Mouse (Mus musculus) embryonic facial prominence, embryonic 12.5 days (tissue): Measurements from ENCODE around the gene Slc5a8. TPM values are rescaled to one million over a fixed set of nuclear protein-coding genes. Genes with fewer than 3 reads are reported as not detected.

Experiments
- ATAC-seq: fragments of 200-750 bp; cut with Nextera tagmentation; 2 replicates; pipeline ENCODE4 v1.8.0; 2017; ENCODE audit not compliant: insufficient number of reproducible peaks, insufficient read depth, low FRiP score, low TSS enrichment
- H3K27ac ChIP-seq: fragments of 300-500 bp; sonication (generic); 2 replicates; pipeline ENCODE4 v1.5.1; 2016; ENCODE audit warnings: mild to moderate bottlenecking
- H3K27me3 ChIP-seq: fragments of 300-500 bp; sonication (generic); 2 replicates; pipeline ENCODE4 v1.6.1; 2016; ENCODE audit warnings: mild to moderate bottlenecking, moderate library complexity
- H3K36me3 ChIP-seq: fragments of 300-500 bp; sonication (generic); 2 replicates; pipeline ENCODE4 v1.6.1; 2016; ENCODE audit warnings: mild to moderate bottlenecking
- H3K4me1 ChIP-seq: fragments of 300-500 bp; sonication (generic); 2 replicates; pipeline ENCODE4 v1.6.1; 2016
- H3K4me2 ChIP-seq: fragments of 300-500 bp; sonication (generic); replicated peaks from 2 replicates; pipeline ENCODE4 v1.6.1; 2016; ENCODE audit warnings: mild to moderate bottlenecking, moderate library complexity
- H3K4me3 ChIP-seq: fragments of 300-500 bp; sonication (generic); 2 replicates; pipeline ENCODE4 v1.5.1; 2016; ENCODE audit warnings: mild to moderate bottlenecking
- H3K9ac ChIP-seq: fragments of 300-500 bp; sonication (generic); 2 replicates; pipeline ENCODE4 v1.6.1; 2016; ENCODE audit warnings: mild to moderate bottlenecking, moderate library complexity
- H3K9me3 ChIP-seq: fragments of 300-500 bp; sonication (generic); 2 replicates; pipeline ENCODE4 v1.6.1; 2016; ENCODE audit warnings: mild to moderate bottlenecking, moderate library complexity
- WGBS: fragments of 180-500 bp; shearing (Covaris S2); methylation state at CpG from one replicate; pipeline ENCODE4 v1.1.7; 2016; 5-methylcytosine and 5-hydroxymethylcytosine counted together
- polyA plus RNA-seq: library from polyadenylated mRNA; unstranded; fragments of >200 nt; fragmentation: Nextera tagmentation; extraction: Ambion mirVana; gene quantifications from 2 replicates; pipeline ENCODE4 v1.2.1, GENCODE M21; 2016

The Slc5a8 gene
- polyA plus RNA-seq, 1 experiment from 2014 or later: 0.09 TPM

DNA sequence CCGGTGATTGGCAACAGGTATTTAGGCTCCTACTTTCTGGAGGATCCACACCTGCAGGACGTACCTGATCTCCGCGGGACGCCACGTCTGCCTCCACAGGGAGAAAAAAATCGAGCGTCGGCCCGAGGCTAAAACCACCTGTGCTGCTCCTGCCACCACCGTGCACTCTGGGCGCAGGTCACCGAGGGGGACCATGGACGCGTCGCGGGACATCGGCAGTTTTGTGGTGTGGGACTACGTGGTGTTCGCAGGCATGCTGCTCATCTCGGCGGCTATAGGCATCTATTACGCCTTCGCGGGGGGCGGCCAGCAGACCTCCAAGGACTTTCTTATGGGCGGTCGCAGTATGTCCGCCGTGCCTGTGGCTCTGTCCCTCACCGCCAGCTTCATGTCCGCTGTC lies 322 bp downstream of the Slc5a8 start:
- peak overlapping the region; percentile 50 for H3K4me2 ChIP-seq
- H3K27me3 ChIP-seq: peaks cover 30% of the 10 kb centered on the region
- ATAC-seq: no peak
- 2% methylated on average over 32 of the region's 32 CpGs for WGBS
- no peak overlapping the region for H3K27ac ChIP-seq
- H3K9ac ChIP-seq: no peak overlapping the region
- H3K9me3 ChIP-seq: no peaks in the 10 kb centered on the region
- H3K4me3 ChIP-seq: peak overlapping the region; percentile 27
- H3K36me3 ChIP-seq: no peaks in the 10 kb centered on the region
- H3K4me1 ChIP-seq: 0 out of 2 replicates have a peak, but pooled peaks cover 6% of the 10 kb centered on the region

GRCm38 (mm10) chr10:88888376-88888775 lies 2.6 kb downstream of the Slc5a8 start:
- ATAC-seq: no peak
- Histone ChIP-seq H3K9me3 (no peaks in the 10 kb centered on the region), H3K4me1 (0 out of 2 replicates have a peak, but pooled peaks cover 6% of the 10 kb centered on the region), H3K9ac (no peak overlapping the region), H3K36me3 (no peaks in the 10 kb centered on the region), H3K27me3 (peaks cover 30% of the 10 kb centered on the region), H3K27ac (no peak overlapping the region), H3K4me2 (no peak overlapping the region), H3K4me3 (no peak overlapping the region)
- WGBS: 62% methylated on average over 2 of the region's 2 CpGs

DNA sequence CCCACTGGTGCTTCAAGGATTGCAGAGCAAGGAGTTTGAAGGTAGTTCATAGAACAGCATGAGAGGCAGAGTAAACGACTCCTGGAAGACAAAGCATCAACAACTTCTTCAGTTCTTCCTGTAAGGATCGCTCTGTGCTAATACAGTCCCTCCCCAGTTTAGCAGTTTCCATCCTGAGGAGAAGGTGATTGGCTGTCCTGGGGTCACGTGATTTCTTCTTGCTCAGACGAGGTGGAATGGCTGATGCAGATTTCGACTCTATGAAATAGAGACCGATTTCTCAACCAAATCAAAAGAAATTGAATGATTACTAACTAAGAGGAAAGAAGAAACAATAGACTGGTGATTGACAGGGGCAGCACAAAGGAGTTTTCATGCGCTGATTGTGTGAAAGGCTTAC lies 5.6 kb downstream of the Slc5a8 start:
- Histone ChIP-seq H3K4me2 (no peak overlapping the region), H3K9ac (no peak overlapping the region), H3K27ac (no peak overlapping the region), H3K4me1 (0 out of 2 replicates have a peak, but pooled peaks cover under 1% of the 10 kb centered on the region), H3K36me3 (no peaks in the 10 kb centered on the region), H3K9me3 (no peaks in the 10 kb centered on the region), H3K4me3 (no peak overlapping the region), H3K27me3 (peaks cover 11% of the 10 kb centered on the region)
- no peak for ATAC-seq
- 80% methylated on average over 7 of the region's 7 CpGs for WGBS

- H3K9me3 ChIP-seq: no peaks in the 10 kb centered on the region
- no peak overlapping the region for H3K4me3 ChIP-seq
- H3K4me1 ChIP-seq: no peaks in the 10 kb centered on the region
- H3K36me3 ChIP-seq: no peaks in the 10 kb centered on the region
- no peak overlapping the region for H3K27ac ChIP-seq
- peaks cover 1% of the 10 kb centered on the region for H3K27me3 ChIP-seq
- 83% methylated on average over 8 of the region's 8 CpGs for WGBS
- no peak overlapping the region for H3K9ac ChIP-seq
- no peak overlapping the region for H3K4me2 ChIP-seq
- no peak for ATAC-seq
Observed at GRCm38 (mm10) chr10:88892560-88893087, 6.8 kb downstream of the Slc5a8 start.

DNA sequence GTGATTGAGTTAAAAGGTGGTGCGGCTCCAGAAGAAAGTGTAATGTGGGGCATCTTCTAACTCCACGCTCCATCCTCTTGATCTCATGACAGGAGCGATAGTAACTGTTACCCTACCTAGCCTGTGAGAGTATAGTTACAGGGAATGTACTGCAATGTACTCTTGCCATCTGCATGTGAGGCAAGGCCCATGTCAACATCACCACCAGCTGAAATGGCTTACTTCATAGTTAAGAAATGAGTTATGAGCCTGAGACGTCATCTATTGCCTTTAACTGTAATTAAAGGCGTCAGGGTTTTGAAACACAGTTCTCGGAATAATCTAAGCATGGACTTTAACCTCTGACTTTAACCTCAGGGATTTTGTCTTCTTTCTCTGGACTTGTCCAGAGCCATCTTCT lies 11.2 kb downstream of the Slc5a8 start:
- Histone ChIP-seq H3K36me3 (no peaks in the 10 kb centered on the region), H3K4me3 (no peak overlapping the region), H3K9me3 (no peaks in the 10 kb centered on the region), H3K9ac (no peak overlapping the region), H3K27me3 (no peaks in the 10 kb centered on the region), H3K4me1 (no peaks in the 10 kb centered on the region), H3K27ac (no peak overlapping the region), H3K4me2 (no peak overlapping the region)
- WGBS: 87% methylated on average over 6 of the region's 6 CpGs
- ATAC-seq: no peak

DNA sequence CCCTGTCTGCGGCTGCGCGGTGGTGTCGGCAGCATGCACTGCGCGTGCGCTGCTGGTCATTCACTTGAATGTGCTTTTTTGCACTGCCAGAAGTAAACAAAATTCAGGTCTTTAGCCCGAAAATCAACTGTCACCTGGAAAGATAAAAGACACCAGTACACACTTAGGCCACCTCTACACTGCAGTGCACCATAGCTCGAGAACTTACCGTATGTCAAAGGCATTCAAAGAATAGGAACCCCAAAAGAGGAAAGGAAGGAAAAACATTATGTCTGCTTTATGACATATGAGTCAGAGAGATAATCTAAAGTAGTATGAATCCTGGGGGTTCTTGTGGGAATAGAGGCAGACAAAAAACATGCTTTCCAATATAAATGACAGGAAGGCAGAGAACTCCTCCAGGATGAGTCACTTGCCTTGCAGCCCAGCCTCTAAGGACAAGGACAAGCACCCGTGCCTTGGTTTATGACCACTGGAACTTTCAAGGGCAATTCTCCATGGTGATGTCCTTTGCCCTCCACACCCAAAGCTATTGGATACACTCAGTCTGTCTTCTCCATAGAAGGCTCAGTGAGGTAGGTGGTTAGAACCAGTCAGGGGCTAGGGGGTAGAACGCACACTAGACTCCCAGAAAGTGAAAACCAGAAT lies 64.0 kb downstream of the Slc5a8 start:
- ATAC-seq: no peak
- WGBS: 94% methylated on average over 12 of the region's 12 CpGs
- no peak overlapping the region for H3K27ac ChIP-seq

DNA sequence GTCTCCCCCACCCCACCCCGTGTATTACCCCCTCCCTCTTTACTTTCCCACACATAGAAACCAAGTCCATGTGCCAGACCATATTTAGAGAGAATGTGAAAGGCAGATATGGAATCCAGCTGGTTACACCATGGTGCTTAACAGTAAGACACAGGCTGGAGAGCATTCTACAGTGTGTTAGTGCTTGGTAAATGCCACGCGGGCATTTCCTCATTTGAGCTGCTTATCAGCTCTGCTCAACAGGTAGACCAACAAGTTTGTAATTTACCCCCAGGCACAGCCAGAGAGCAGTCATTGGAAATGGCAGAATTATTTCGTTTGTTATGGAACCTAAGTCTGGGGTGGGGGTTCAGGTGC lies 64.5 kb downstream of the Slc5a8 start:
- Histone ChIP-seq H3K4me2 (no peak overlapping the region), H3K4me3 (no peak overlapping the region), H3K27me3 (no peaks in the 10 kb centered on the region), H3K36me3 (no peaks in the 10 kb centered on the region), H3K9me3 (no peaks in the 10 kb centered on the region), H3K27ac (no peak overlapping the region), H3K4me1 (no peaks in the 10 kb centered on the region), H3K9ac (no peak overlapping the region)
- 75% methylated on average over 4 of the region's 4 CpGs for WGBS
- no peak for ATAC-seq

More for the DNA sequence above, 64.0 kb downstream of the Slc5a8 start:
- Histone ChIP-seq H3K36me3 (no peaks in the 10 kb centered on the region), H3K4me1 (no peaks in the 10 kb centered on the region), H3K4me3 (no peak overlapping the region), H3K9me3 (no peaks in the 10 kb centered on the region), H3K9ac (no peak overlapping the region), H3K27me3 (no peaks in the 10 kb centered on the region), H3K4me2 (no peak overlapping the region)

GRCm38 (mm10) chr10:88960791-88961190 lies 75.0 kb downstream of the Slc5a8 start:
- Histone ChIP-seq H3K4me2 (no peak overlapping the region), H3K27ac (no peak overlapping the region), H3K9ac (no peak overlapping the region), H3K27me3 (no peaks in the 10 kb centered on the region), H3K9me3 (no peaks in the 10 kb centered on the region), H3K4me3 (no peak overlapping the region), H3K36me3 (no peaks in the 10 kb centered on the region), H3K4me1 (no peaks in the 10 kb centered on the region)
- ATAC-seq: no peak
- 82% methylated on average over 5 of the region's 5 CpGs for WGBS

GRCm38 (mm10) chr10:88968586-88968985 lies 82.8 kb downstream of the Slc5a8 start:
- Histone ChIP-seq H3K9ac (no peak overlapping the region), H3K36me3 (no peaks in the 10 kb centered on the region), H3K9me3 (no peaks in the 10 kb centered on the region), H3K4me2 (no peak overlapping the region), H3K27me3 (no peaks in the 10 kb centered on the region), H3K4me1 (no peaks in the 10 kb centered on the region), H3K27ac (no peak overlapping the region), H3K4me3 (no peak overlapping the region)
- 92% methylated on average over 5 of the region's 5 CpGs for WGBS
- ATAC-seq: no peak

DNA sequence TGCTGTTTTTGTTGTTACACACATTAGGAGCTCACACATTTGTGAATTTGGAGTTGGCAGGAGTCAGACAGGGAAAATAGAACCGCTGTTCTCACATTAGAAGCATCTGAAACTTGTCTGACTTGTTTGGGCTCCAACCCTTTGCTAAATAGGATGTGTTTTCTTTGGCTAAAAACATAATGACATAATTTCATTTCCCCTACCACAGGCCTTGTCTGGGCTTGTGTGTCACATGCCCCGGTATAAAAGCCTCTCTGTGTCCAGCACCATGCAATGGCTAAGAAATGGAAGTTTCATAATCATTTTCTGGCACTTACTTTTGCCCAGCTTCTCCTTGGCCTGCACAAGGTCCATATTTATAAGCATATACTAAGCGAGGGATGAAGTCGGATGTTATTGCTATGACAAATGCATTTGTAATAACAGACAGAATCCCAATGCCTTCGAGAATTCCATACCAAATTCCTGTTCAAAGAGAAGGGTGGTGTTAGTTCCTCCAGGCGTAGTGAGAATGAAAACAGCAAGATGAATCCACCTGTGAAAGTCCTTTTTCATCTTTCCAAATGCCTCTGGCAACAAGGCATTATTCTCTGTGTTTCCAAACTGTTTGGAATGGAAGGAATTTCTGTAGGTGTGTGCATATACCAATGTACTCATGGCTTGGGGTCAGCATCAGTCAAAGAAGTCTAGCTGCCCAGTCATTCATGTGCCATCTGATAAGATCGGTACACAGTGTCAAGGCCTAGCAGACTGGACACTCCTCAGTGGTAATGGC lies 85.3 kb downstream of the Slc5a8 start:
- no peak overlapping the region for H3K4me3 ChIP-seq
- no peaks in the 10 kb centered on the region for H3K27me3 ChIP-seq
- no peak overlapping the region for H3K27ac ChIP-seq
- no peak overlapping the region for H3K4me2 ChIP-seq
- no peaks in the 10 kb centered on the region for H3K9me3 ChIP-seq
- no peak for ATAC-seq
- H3K36me3 ChIP-seq: no peaks in the 10 kb centered on the region
- H3K9ac ChIP-seq: no peak overlapping the region
- no peaks in the 10 kb centered on the region for H3K4me1 ChIP-seq
- 68% methylated on average over 7 of the region's 7 CpGs for WGBS

GRCm38 (mm10) chr10:88978932-88979331 lies 93.1 kb downstream of the Slc5a8 start:
- no peak overlapping the region for H3K4me3 ChIP-seq
- H3K4me1 ChIP-seq: no peaks in the 10 kb centered on the region
- H3K4me2 ChIP-seq: no peak overlapping the region
- H3K9me3 ChIP-seq: no peaks in the 10 kb centered on the region
- no peaks in the 10 kb centered on the region for H3K27me3 ChIP-seq
- WGBS: 84% methylated on average over 6 of the region's 6 CpGs
- H3K9ac ChIP-seq: no peak overlapping the region
- no peak for ATAC-seq
- H3K36me3 ChIP-seq: no peaks in the 10 kb centered on the region
- no peak overlapping the region for H3K27ac ChIP-seq
